Mouse (Mus musculus): ENCODE results near the gene Cep112. TPM values are rescaled to one million over a fixed set of nuclear protein-coding genes. Genes with fewer than 3 reads are reported as not detected.

Cep112 gene
- polyA plus RNA-seq, 1 experiment from 2014 or later: 28.7 TPM

DNA sequence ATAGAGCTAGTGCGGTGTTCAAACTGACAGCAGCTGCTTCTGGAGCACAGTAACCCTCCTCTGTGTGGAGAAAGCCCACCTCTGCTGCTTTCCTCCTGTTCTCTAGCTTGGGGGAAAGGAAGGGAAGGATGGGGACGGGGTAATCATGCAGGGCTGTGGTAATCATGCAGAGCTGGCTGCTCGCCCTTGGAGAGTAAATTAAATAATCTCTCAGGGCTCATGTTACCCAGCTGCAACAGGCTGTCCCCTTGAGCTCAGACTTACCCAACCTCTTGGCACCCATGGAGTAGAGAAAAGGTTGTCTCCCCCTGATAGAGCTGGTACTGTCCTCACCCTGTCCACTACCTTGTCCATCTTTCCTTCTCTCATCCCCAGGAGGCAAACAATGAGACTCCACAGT is 345.1 kb downstream of the Cep112 start:
- H3K27ac ChIP-seq (replicated peaks; ENCODE audit: low read depth, low read length): no peak overlapping the region
- ATAC-seq (ENCODE audit: low FRiP score, low TSS enrichment): no peak
- H3K4me1 ChIP-seq (ENCODE audit: control insufficient read depth, insufficient read depth, low read length): no peaks in the 10 kb centered on the region
- no peaks in the 10 kb centered on the region for H3K27me3 ChIP-seq (ENCODE audit: control insufficient read depth, insufficient read depth, low read length)
- no peaks in the 10 kb centered on the region for H3K36me3 ChIP-seq (ENCODE audit: control insufficient read depth, insufficient read depth, low read length)
- H3K4me3 ChIP-seq (replicated peaks; ENCODE audit: low read depth, low read length): no peak overlapping the region
- no peak for DNase-seq
- H3K9ac ChIP-seq (replicated peaks; ENCODE audit: low read length): no peak overlapping the region
- no peaks in the 10 kb centered on the region for H3K9me3 ChIP-seq (ENCODE audit: control insufficient read depth, low read length)
- 63% methylated on average over 3 of the region's 3 CpGs for WGBS
- no peak overlapping the region for H3K4me2 ChIP-seq (ENCODE audit: low read length)

DNA sequence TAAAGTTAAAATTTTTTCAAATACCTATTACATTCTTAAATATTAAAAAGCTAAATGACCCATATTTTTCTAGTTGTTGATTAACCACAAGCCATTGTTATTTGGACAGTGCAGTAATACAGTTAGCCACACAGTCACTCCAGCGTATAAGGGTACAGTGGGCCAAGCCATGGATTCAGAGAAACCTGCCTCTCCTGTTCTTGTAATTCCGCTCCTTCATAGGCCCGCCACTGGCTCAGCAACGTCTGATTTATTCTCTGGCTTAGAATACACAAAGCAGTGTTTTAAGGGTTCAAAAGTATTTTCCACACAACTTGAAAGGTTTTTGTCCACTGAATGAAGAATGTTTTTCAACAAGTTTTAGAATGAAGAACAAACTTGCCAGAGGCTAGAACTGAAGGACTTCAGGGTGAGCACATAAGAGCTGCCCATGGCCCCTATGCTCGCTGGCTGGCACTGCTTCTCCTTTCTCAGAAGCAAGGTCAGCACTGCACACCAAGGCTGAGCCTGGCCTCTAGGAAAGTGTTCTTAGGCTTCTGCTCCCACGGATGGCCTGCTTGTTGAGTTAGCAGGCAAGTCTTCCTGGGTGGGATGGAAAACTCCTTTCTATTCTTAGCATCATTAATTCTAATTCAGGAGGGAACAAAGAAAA is 349.2 kb downstream of the Cep112 start:
- no peaks in the 10 kb centered on the region for H3K36me3 ChIP-seq (ENCODE audit: control insufficient read depth, insufficient read depth, low read length)
- H3K9ac ChIP-seq (replicated peaks; ENCODE audit: low read length): no peak overlapping the region
- H3K9me3 ChIP-seq (ENCODE audit: control insufficient read depth, low read length): no peaks in the 10 kb centered on the region
- WGBS: 69% methylated on average over 6 of the region's 6 CpGs
- H3K27ac ChIP-seq (replicated peaks; ENCODE audit: low read depth, low read length): no peak overlapping the region
- ATAC-seq (ENCODE audit: low FRiP score, low TSS enrichment) (no peak), DNase-seq (no peak)
- H3K27me3 ChIP-seq (ENCODE audit: control insufficient read depth, insufficient read depth, low read length): no peaks in the 10 kb centered on the region
- H3K4me1 ChIP-seq (ENCODE audit: control insufficient read depth, insufficient read depth, low read length): no peaks in the 10 kb centered on the region
- H3K4me2 ChIP-seq (ENCODE audit: low read length): no peak overlapping the region
- H3K4me3 ChIP-seq (replicated peaks; ENCODE audit: low read depth, low read length): no peak overlapping the region

DNA sequence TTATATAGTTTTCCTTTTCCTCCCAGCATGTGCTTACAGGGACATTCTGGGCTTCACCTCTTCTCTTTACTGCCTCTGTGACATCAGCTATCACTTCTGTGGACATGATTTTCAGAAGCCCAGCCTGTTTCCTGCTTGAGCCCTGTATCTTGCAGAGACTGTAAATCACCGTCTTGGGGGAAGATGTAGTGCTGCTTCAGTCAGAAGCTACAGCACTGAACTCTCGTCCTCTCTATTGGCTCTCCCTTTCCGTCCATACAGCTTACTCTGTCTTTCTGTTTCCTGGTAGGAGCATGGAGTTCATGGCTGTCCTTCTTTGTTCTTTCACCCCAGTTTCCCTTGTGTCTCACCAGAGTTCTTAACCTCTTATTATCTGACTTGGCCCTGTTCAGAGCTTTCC is 352.2 kb downstream of the Cep112 start:
- no peak overlapping the region for H3K4me2 ChIP-seq (ENCODE audit: low read length)
- peaks cover 7% of the 10 kb centered on the region; the same call in 1 of the 2 replicates for H3K4me1 ChIP-seq (ENCODE audit: control insufficient read depth, insufficient read depth, low read length)
- no peak overlapping the region for H3K4me3 ChIP-seq (replicated peaks; ENCODE audit: low read depth, low read length)
- no peak overlapping the region for H3K9ac ChIP-seq (replicated peaks; ENCODE audit: low read length)
- H3K36me3 ChIP-seq (ENCODE audit: control insufficient read depth, insufficient read depth, low read length): no peaks in the 10 kb centered on the region
- WGBS: 64% methylated on average over 3 of the region's 3 CpGs
- no peak overlapping the region for H3K27ac ChIP-seq (replicated peaks; ENCODE audit: low read depth, low read length)
- ATAC-seq (ENCODE audit: low FRiP score, low TSS enrichment): no peak
- no peaks in the 10 kb centered on the region for H3K27me3 ChIP-seq (ENCODE audit: control insufficient read depth, insufficient read depth, low read length)
- no peak for DNase-seq
- no peaks in the 10 kb centered on the region for H3K9me3 ChIP-seq (ENCODE audit: control insufficient read depth, low read length)

DNA sequence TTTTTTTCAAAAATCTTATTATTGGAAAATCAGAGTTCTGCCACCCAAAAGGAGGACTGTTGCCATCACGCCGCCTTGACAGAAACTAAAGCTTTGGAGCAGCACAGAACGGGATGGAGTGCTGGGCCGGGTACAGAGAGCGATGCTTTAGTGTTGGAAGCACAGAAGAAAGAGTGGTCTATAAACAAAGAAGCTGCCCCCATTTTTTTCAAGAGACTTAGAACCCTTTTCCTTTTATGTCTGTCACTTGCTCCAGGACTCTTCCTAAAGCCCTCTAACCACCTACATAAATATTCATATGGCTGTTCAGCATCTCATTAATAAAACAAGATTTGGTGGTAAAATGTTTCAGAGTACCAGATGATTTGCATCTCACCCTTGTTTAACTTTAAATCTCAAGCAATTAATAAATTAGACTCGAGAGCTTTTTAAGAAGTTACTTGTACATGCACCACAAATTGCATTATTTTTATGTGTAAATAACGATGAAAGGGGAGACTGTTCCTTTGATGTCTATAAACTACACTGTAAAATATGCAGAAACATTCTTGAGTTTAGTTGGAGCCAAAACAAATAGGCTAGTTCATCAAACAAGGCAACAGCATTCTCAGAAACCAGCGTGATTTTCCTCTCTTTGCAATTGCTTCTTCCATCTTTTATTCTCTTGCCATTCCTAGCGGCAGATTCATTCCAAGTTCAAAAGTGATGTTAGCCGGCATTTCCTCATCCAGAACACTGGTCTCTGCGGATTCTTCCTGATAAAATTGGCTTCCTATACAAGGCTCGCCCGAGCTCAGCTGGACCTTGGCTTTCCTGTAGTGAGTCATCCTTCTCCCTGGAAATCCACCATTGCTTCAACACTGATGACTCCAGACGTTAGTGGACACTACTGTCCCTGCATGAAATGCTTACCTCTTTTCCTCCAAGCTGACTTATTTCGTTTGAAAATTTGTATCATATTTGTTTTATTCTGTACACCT is 355.6 kb downstream of the Cep112 start:
- 60% methylated on average over 15 of the region's 15 CpGs for WGBS

DNA sequence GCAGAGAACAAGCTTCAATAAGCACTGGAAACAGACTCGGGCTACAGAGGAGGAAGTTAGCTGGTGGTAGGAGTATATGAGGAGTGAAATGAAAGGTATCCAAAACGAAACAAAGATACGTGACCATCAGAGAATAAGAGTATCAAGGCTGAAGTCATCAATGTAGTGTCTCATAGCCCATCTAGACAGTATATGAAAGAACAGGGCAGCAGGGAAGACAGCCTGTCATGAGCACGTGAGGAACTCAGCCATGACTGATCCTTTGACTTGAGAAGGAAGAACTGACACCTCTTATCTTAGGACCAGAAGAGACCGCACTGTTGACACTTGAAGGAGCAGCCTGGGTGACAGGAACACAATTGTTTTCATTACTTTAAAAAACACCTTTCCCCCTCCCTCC is 373.4 kb downstream of the Cep112 start:
- Histone ChIP-seq H3K36me3 (ENCODE audit: control insufficient read depth, insufficient read depth, low read length) (no peaks in the 10 kb centered on the region), H3K9me3 (ENCODE audit: control insufficient read depth, low read length) (no peaks in the 10 kb centered on the region), H3K4me2 (ENCODE audit: low read length) (no peak overlapping the region), H3K27me3 (ENCODE audit: control insufficient read depth, insufficient read depth, low read length) (no peaks in the 10 kb centered on the region), H3K4me1 (ENCODE audit: control insufficient read depth, insufficient read depth, low read length) (no peaks in the 10 kb centered on the region), H3K27ac (replicated peaks; ENCODE audit: low read depth, low read length) (no peak overlapping the region), H3K9ac (replicated peaks; ENCODE audit: low read length) (no peak overlapping the region), H3K4me3 (replicated peaks; ENCODE audit: low read depth, low read length) (no peak overlapping the region)
- 75% methylated on average over 5 of the region's 5 CpGs for WGBS
- ATAC-seq (ENCODE audit: low FRiP score, low TSS enrichment): no peak
- no peak for DNase-seq

More for the DNA sequence above, 355.6 kb downstream of the Cep112 start:
- H3K27ac ChIP-seq (replicated peaks; ENCODE audit: low read depth, low read length): 0 out of 2 replicates have a peak overlapping the region, but pooled peaks have one; percentile 45
- no peak overlapping the region for H3K4me2 ChIP-seq (ENCODE audit: low read length)
- H3K4me1 ChIP-seq (ENCODE audit: control insufficient read depth, insufficient read depth, low read length): peaks cover 7% of the 10 kb centered on the region; the same call in 1 of the 2 replicates
- ATAC-seq (ENCODE audit: low FRiP score, low TSS enrichment) (no peak), DNase-seq (peak; percentile 44)
- no peaks in the 10 kb centered on the region for H3K9me3 ChIP-seq (ENCODE audit: control insufficient read depth, low read length)
- H3K27me3 ChIP-seq (ENCODE audit: control insufficient read depth, insufficient read depth, low read length): no peaks in the 10 kb centered on the region
- H3K9ac ChIP-seq (replicated peaks; ENCODE audit: low read length): no peak overlapping the region
- no peaks in the 10 kb centered on the region for H3K36me3 ChIP-seq (ENCODE audit: control insufficient read depth, insufficient read depth, low read length)
- H3K4me3 ChIP-seq (replicated peaks; ENCODE audit: low read depth, low read length): no peak overlapping the region

DNA sequence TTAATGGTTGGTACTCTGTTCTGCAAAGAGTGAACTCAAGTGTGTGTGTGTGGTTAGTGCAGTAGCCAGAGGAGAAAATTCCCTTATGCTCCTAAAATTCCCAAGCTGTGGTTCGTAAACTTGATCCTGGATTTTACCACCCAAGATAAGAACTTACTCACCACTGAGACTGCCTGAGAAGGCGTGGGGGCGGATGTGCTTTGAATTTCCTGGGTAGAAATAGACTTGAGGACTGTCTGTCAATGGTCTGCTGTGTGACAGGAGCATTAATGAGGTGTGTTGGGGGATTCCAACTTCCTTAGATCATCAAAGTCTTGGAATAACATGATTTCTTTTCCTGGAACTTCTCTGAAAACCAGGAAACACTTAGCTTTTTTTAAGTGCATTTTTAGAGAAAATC is 374.7 kb downstream of the Cep112 start:
- 75% methylated on average over 3 of the region's 3 CpGs for WGBS
- Histone ChIP-seq H3K4me2 (ENCODE audit: low read length) (no peak overlapping the region), H3K36me3 (ENCODE audit: control insufficient read depth, insufficient read depth, low read length) (no peaks in the 10 kb centered on the region), H3K4me3 (replicated peaks; ENCODE audit: low read depth, low read length) (no peak overlapping the region), H3K9me3 (ENCODE audit: control insufficient read depth, low read length) (no peaks in the 10 kb centered on the region), H3K9ac (replicated peaks; ENCODE audit: low read length) (no peak overlapping the region), H3K27me3 (ENCODE audit: control insufficient read depth, insufficient read depth, low read length) (no peaks in the 10 kb centered on the region), H3K27ac (replicated peaks; ENCODE audit: low read depth, low read length) (no peak overlapping the region), H3K4me1 (ENCODE audit: control insufficient read depth, insufficient read depth, low read length) (peaks cover 3% of the 10 kb centered on the region; the same call in 1 of the 2 replicates)
- ATAC-seq (ENCODE audit: low FRiP score, low TSS enrichment) (no peak), DNase-seq (no peak)

DNA sequence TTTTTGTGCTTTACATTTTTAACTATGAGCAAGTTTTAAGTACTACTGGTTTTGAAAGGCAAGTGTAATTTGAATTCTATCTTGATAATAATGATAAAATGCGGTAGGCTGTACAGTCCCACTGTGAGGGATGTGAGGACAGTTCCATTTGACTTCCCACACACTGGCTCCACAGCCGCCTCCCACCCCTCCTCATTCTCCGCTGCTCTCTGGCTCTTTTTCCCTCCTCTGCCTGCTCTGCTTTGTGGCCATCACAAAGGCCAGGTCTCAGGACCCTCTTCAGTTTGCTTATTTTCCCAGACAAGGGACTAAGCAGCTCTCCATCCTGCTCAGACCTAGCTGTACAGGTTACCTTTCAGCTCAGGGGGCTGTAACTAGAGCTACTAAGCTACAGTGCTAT is 379.0 kb downstream of the Cep112 start:
- no peaks in the 10 kb centered on the region for H3K9me3 ChIP-seq (ENCODE audit: control insufficient read depth, low read length)
- H3K4me2 ChIP-seq (ENCODE audit: low read length): no peak overlapping the region
- H3K4me1 ChIP-seq (ENCODE audit: control insufficient read depth, insufficient read depth, low read length): peaks cover 3% of the 10 kb centered on the region; the same call in 1 of the 2 replicates
- no peak overlapping the region for H3K4me3 ChIP-seq (replicated peaks; ENCODE audit: low read depth, low read length)
- DNase-seq (no peak), ATAC-seq (ENCODE audit: low FRiP score, low TSS enrichment) (no peak)
- H3K27me3 ChIP-seq (ENCODE audit: control insufficient read depth, insufficient read depth, low read length): no peaks in the 10 kb centered on the region
- no peak overlapping the region for H3K27ac ChIP-seq (replicated peaks; ENCODE audit: low read depth, low read length)
- H3K36me3 ChIP-seq (ENCODE audit: control insufficient read depth, insufficient read depth, low read length): no peaks in the 10 kb centered on the region
- no peak overlapping the region for H3K9ac ChIP-seq (replicated peaks; ENCODE audit: low read length)
- 28% methylated on average over 3 of the region's 3 CpGs for WGBS

DNA sequence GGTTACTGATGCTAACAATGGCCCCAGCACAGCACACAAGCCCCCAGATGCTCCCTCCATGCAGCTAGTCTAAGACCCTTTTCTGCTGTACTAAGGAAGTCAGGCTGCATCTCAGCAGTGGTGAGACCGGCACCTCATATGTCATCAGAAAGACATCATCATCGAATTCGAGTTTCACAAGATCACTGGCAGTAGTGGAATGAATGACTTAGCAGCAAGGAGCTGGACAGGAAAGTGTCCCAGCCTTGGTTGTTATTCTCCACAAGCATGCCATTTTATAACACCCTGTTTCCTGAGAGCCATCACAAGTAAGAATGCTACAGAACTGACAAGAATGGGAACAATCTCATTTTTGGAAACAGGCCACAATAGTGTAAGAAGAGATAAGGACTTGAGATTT is 381.0 kb downstream of the Cep112 start:
- WGBS: 82% methylated on average over 3 of the region's 3 CpGs

More for the DNA sequence above, 381.0 kb downstream of the Cep112 start:
- Histone ChIP-seq H3K36me3 (ENCODE audit: control insufficient read depth, insufficient read depth, low read length) (no peaks in the 10 kb centered on the region), H3K27ac (replicated peaks; ENCODE audit: low read depth, low read length) (no peak overlapping the region), H3K4me3 (replicated peaks; ENCODE audit: low read depth, low read length) (no peak overlapping the region), H3K27me3 (ENCODE audit: control insufficient read depth, insufficient read depth, low read length) (no peaks in the 10 kb centered on the region), H3K4me2 (ENCODE audit: low read length) (no peak overlapping the region), H3K4me1 (ENCODE audit: control insufficient read depth, insufficient read depth, low read length) (peaks cover 3% of the 10 kb centered on the region; the same call in 1 of the 2 replicates), H3K9me3 (ENCODE audit: control insufficient read depth, low read length) (no peaks in the 10 kb centered on the region), H3K9ac (replicated peaks; ENCODE audit: low read length) (no peak overlapping the region)
- ATAC-seq (ENCODE audit: low FRiP score, low TSS enrichment) (no peak), DNase-seq (no peak)

All from midbrain, embryonic 14.5 days (tissue).